Mouse (Mus musculus) liver, postnatal 0 days (tissue): ENCODE results near the gene Sae1. TPM values are rescaled to one million over a fixed set of nuclear protein-coding genes. Genes with fewer than 3 reads are reported as not detected.
"Not testable (repeated sequence)": the region's sequence is repeated elsewhere in the genome, so short reads cannot be mapped to it uniquely, and the experiment has no call there.

Experiments
- ATAC-seq: fragments of 200-750 bp; cut with Nextera tagmentation; 2 replicates; pipeline ENCODE4 v1.8.0; 2017; ENCODE audit warnings: mild to moderate bottlenecking, moderate library complexity
- DNase-seq: peaks from one replicate; pipeline ENCODE4 v3.0.0-alpha.2; 2016
- H3K27ac ChIP-seq: fragments of 300-500 bp; sonication (generic); 2 replicates; pipeline ENCODE4 v1.5.1; 2014; ENCODE audit warnings: antibody characterized with exemption, moderate library complexity, mild to moderate bottlenecking, low read depth
- H3K27me3 ChIP-seq: fragments of 300-500 bp; sonication (generic); 2 replicates; pipeline ENCODE4 v1.6.1; 2014; ENCODE audit warnings: low read length, control low read depth, mixed read lengths; ENCODE audit not compliant: insufficient read depth
- H3K36me3 ChIP-seq: fragments of 300-500 bp; sonication (generic); replicated peaks from 2 replicates; pipeline ENCODE4 v1.6.1; 2014; ENCODE audit warnings: mild to moderate bottlenecking, control low read depth, low read length, moderate library complexity, mixed read lengths; ENCODE audit not compliant: insufficient read depth
- H3K4me1 ChIP-seq: fragments of 300-500 bp; sonication (generic); 2 replicates; pipeline ENCODE4 v1.6.1; 2014; ENCODE audit warnings: antibody characterized with exemption, mild to moderate bottlenecking, control low read depth; ENCODE audit not compliant: insufficient read depth
- H3K4me2 ChIP-seq: fragments of 300-500 bp; sonication (generic); 2 replicates; pipeline ENCODE4 v1.6.1; 2014; ENCODE audit warnings: low read depth, mild to moderate bottlenecking, low read length, moderate library complexity, mixed read lengths
- H3K4me3 ChIP-seq: fragments of 300-500 bp; sonication (generic); 2 replicates; pipeline ENCODE4 v1.5.1; 2014; ENCODE audit warnings: low read depth, low read length
- H3K9ac ChIP-seq: fragments of 300-500 bp; sonication (generic); replicated peaks from 2 replicates; pipeline ENCODE4 v1.6.1; 2014; ENCODE audit warnings: mild to moderate bottlenecking, moderate library complexity
- H3K9me3 ChIP-seq: fragments of 300-500 bp; sonication (generic); 2 replicates; pipeline ENCODE4 v1.6.1; 2016; ENCODE audit warnings: mild to moderate bottlenecking, control low read depth, low read length, mixed read lengths
- CTCF ChIP-seq: sonication (generic); IDR thresholded peaks from 2 replicates; pipeline ENCODE4 v1.5.1; 2016; ENCODE audit warnings: antibody characterized with exemption, low read depth
- EP300 ChIP-seq: IDR thresholded peaks from 2 replicates; pipeline ENCODE4 v1.6.1; 2016; ENCODE audit warnings: antibody characterized with exemption, low read depth, mild to moderate bottlenecking
- WGBS: fragments of 180-500 bp; shearing (Covaris S2); extraction: QIAGEN DNeasy Blood & Tissue Kit; methylation state at CpG from one replicate; pipeline ENCODE4 v1.1.7; 2014; ENCODE audit not compliant: insufficient replicate concordance; 5-methylcytosine and 5-hydroxymethylcytosine counted together
- polyA plus RNA-seq: library from polyadenylated mRNA; unstranded; fragments of >200 nt; fragmentation: Nextera tagmentation; extraction: Ambion mirVana; gene quantifications from 2 replicates; pipeline ENCODE4 v1.2.1, GENCODE M21; 2015

The Sae1 gene
- polyA plus RNA-seq, 1 experiment from 2014 or later = 51.9 TPM

DNA sequence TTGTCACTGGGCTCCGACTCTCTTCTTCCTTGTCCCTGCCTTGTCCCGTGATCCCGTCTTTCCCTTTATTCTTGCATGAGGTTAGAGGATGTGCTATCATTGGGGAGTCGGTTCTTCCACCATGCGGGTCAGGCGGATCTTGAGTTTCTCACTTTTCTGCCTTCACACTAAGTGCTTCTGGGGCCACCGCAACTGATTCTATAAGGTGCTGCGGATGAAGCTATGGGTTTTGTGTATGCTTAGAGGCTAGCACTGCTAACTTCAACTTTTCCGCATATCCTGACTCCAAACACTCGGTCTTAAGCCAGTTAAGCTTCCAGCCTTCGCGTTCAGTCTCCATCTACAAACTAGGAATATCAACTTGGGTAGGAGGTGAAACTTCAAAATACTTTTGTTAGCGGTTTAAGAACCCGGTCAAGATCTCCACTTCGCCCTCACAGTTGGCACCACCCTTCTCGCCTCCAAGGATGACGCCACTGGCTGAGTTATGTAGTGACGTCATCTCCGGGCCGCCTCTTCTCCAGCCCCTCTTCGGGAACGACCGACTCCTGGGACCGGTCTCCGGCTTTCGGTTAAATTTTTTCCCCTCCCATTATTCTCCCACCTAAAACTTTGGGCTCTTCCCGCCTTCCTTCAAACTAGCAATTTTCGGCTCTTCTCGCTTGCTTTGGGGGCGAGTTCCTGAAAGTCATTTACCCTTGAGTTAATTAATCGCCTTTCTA, 11.7 kb upstream of the Sae1 start:
- Histone ChIP-seq H3K36me3 (0 out of 2 replicates have a peak, but pooled peaks cover 2% of the 10 kb centered on the region), H3K4me1 (peaks cover 19% of the 10 kb centered on the region), H3K4me2 (peak overlapping the region; percentile 86), H3K9me3 (no peaks in the 10 kb centered on the region), H3K9ac (peak overlapping the region; percentile 100), H3K27ac (peak overlapping the region; percentile 100), H3K27me3 (no peaks in the 10 kb centered on the region), H3K4me3 (peak overlapping the region; percentile 88)
- DNase-seq = peak; percentile 93
- ATAC-seq = peak; percentile 64
- no peak; the same call in 1 of the 2 replicates for TF ChIP-seq EP300
- no peak for TF ChIP-seq CTCF
- 1% methylated on average over 31 of the region's 31 CpGs for WGBS

- no peak for ATAC-seq
- Histone ChIP-seq H3K27me3 (no peaks in the 10 kb centered on the region), H3K9ac (peak overlapping the region; percentile 100), H3K4me3 (peak overlapping the region; percentile 88), H3K4me2 (peak overlapping the region; percentile 86), H3K4me1 (peaks cover 15% of the 10 kb centered on the region), H3K27ac (peak overlapping the region; percentile 100), H3K36me3 (0 out of 2 replicates have a peak, but pooled peaks cover 2% of the 10 kb centered on the region), H3K9me3 (no peaks in the 10 kb centered on the region)
- WGBS = 53% methylated on average over 3 of the region's 3 CpGs
- TF ChIP-seq EP300 (no peak), CTCF (0 out of 2 replicates have a peak, but pooled peaks have one; percentile 16)
- no peak for DNase-seq
Observed at GRCm38 (mm10) chr7:16398387-16399050, 10.9 kb upstream of the Sae1 start.

GRCm38 (mm10) chr7:16397465-16397864, 9.9 kb upstream of the Sae1 start:
- 0 out of 2 replicates have a peak, but pooled peaks cover under 1% of the 10 kb centered on the region for H3K36me3 ChIP-seq
- no peak overlapping the region for H3K4me3 ChIP-seq
- 59% methylated on average over 4 of the region's 4 CpGs for WGBS
- H3K4me1 ChIP-seq = peaks cover 8% of the 10 kb centered on the region
- TF ChIP-seq CTCF (no peak), EP300 (no peak)
- H3K9me3 ChIP-seq = no peaks in the 10 kb centered on the region
- no peaks in the 10 kb centered on the region for H3K27me3 ChIP-seq
- no peak overlapping the region for H3K4me2 ChIP-seq
- DNase-seq (no peak), ATAC-seq (no peak)
- H3K27ac ChIP-seq = no peak overlapping the region
- no peak overlapping the region for H3K9ac ChIP-seq

DNA sequence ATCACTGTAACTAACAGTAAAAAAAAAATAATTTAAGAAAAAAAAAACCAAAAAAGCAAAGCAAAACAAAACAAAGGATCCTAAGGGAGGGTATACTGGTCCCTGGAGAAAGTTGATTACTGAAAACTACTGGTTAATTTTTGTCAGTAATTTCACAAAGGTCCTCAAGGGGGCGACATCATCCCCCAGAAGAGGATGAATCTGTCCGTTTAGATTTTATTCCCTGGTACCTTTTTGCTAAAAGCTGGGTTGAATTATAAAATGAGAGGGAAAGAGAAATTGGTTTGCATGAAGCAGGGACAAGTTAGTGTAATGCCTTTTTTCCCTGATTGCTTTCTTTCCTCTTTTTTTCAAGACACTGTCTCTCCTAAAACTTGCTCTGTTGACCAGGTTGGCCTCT, 8.3 kb upstream of the Sae1 start:
- Histone ChIP-seq H3K27me3 (no peaks in the 10 kb centered on the region), H3K4me2 (no peak overlapping the region), H3K9ac (no peak overlapping the region), H3K4me3 (no peak overlapping the region), H3K36me3 (no peaks in the 10 kb centered on the region), H3K4me1 (peaks cover 8% of the 10 kb centered on the region), H3K9me3 (no peaks in the 10 kb centered on the region), H3K27ac (no peak overlapping the region)
- ATAC-seq = no peak
- no peak for DNase-seq
- no peak for TF ChIP-seq EP300
- peak; percentile 85 for TF ChIP-seq CTCF
- 0% methylated on average over 2 of the region's 2 CpGs for WGBS

- no peak overlapping the region for H3K4me3 ChIP-seq
- WGBS = 54% methylated on average over 4 of the region's 4 CpGs
- peaks cover 3% of the 10 kb centered on the region; the same call in 1 of the 2 replicates for H3K4me1 ChIP-seq
- no peak overlapping the region for H3K27ac ChIP-seq
- DNase-seq (no peak), ATAC-seq (no peak)
- no peaks in the 10 kb centered on the region for H3K9me3 ChIP-seq
- no peak overlapping the region for H3K9ac ChIP-seq
- no peaks in the 10 kb centered on the region for H3K27me3 ChIP-seq
- no peak overlapping the region for H3K4me2 ChIP-seq
- no peaks in the 10 kb centered on the region for H3K36me3 ChIP-seq
- no peak for TF ChIP-seq EP300
- no peak for TF ChIP-seq CTCF
Observed at GRCm38 (mm10) chr7:16392923-16393322, 5.3 kb upstream of the Sae1 start.

GRCm38 (mm10) chr7:16389942-16390341, 2.3 kb upstream of the Sae1 start:
- H3K9ac ChIP-seq, H3K27me3 ChIP-seq, DNase-seq, H3K4me2 ChIP-seq, H3K9me3 ChIP-seq, ATAC-seq, H3K4me3 ChIP-seq, H3K36me3 ChIP-seq, H3K27ac ChIP-seq: not testable (repeated sequence)
- WGBS = 82% methylated on average over 2 of the region's 2 CpGs
- H3K4me1 ChIP-seq = peaks cover 16% of the 10 kb centered on the region
